Mouse (Mus musculus): ENCODE data around the gene Rnf213.

DNA sequence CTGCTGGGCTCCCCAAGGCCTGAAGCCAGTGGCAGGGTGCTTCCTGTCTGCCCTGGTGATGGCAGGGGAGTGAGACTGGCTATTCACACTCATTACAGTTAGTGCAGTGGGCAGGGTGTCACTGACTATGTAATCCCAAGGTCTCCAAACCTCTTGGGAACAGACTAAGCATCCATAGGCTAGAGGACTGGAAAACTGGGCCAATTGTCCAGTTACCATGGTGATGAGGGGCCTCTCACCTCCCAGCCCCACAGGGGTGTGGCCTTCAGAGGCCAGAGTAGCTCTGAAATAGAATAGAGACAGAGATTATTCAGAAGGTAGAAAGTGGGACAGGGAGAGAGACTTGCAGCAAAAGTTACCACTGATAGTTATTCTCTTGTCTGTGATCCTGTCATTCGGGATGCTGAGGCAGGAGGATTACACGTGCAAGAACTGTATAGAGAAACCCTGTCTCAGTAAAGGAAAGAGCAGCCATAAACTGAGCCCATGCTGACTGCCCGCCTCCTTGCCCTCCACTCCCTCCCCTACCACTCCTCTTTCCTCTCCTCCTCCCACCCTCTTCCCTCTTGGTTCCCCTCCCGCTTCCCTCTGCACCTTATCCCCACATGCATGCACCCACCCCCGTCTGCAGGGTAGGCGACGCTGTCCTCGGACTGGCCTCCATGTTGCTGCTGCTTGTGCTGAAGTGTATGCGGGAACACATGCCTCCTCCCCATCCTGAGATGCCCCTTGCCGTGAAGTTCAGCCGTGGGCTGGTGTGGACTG lies 29.9 kb upstream of the Rnf213 start:
- TF ChIP-seq ZNF384 (IDR thresholded peaks at IDR 0.05; ENCODE audit: low read depth, low read length), result no peak
- TF ChIP-seq MAFK (IDR thresholded peaks at IDR 0.05; ENCODE audit: insufficient read depth, low read depth, low read length), result no peak
- no peak for TF ChIP-seq HCFC1 (IDR thresholded peaks at IDR 0.05; ENCODE audit: borderline replicate concordance, insufficient read depth, low read length)
- TF ChIP-seq CHD2 (IDR thresholded peaks at IDR 0.05; ENCODE audit: low read depth, low read length), result no peak

All from ES-E14 (cell line).